Mouse (Mus musculus): Measurements from ENCODE around the gene Magi1. TPM values are rescaled to one million over a fixed set of nuclear protein-coding genes. Genes with fewer than 3 reads are reported as not detected.

Gene Magi1
- polyA plus RNA-seq, 1 experiment: 3.4 TPM

- TF ChIP-seq MYOD1 (IDR thresholded peaks at IDR 0.05; ENCODE audit: control insufficient read depth in 1 of 3, insufficient read length in 2 of 3, low read depth in 2 of 3) (no peak), MYOG (IDR thresholded peaks at IDR 0.05; ENCODE audit: control insufficient read depth in 1 of 3, insufficient read depth in 1 of 3, insufficient read length in 2 of 3, low read depth in 2 of 3) (no peak), USF1 (IDR thresholded peaks at IDR 0.05; ENCODE audit: low read depth) (no peak), REST (IDR thresholded peaks at IDR 0.05; ENCODE audit: insufficient read depth, insufficient read length) (no peak), TCF12 (IDR thresholded peaks at IDR 0.05; ENCODE audit: insufficient read depth, poor library complexity, severe bottlenecking) (no peak), POLR2AphosphoS2 (IDR thresholded peaks at IDR 0.05; ENCODE audit: insufficient read length, low read depth) (no peak), CEBPB (IDR thresholded peaks at IDR 0.05; ENCODE audit: insufficient read depth, poor library complexity, severe bottlenecking) (no peak), MAX (IDR thresholded peaks at IDR 0.05; ENCODE audit: low read depth) (no peak), TCF3 (IDR thresholded peaks at IDR 0.05; ENCODE audit: insufficient read length, low read depth) (no peak)
- Histone ChIP-seq H3K36me3 (ENCODE audit: control insufficient read depth, insufficient read depth) (no peaks in the 10 kb centered on the region), H3K4me3 (no peak overlapping the region), H3K27me3 (ENCODE audit: control insufficient read depth, insufficient read depth, insufficient read length) (no peaks in the 10 kb centered on the region), H3K79me2 (ENCODE audit: control insufficient read depth, insufficient read depth) (no peaks in the 10 kb centered on the region), H3ac (ENCODE audit: control insufficient read depth, insufficient read length) (no peak overlapping the region), H3K4me2 (ENCODE audit: low read depth) (no peak overlapping the region)
These were observed 262.3 kb downstream of the Magi1 start for GRCm38 (mm10) chr6:94021239-94021962.

- H3K36me3 ChIP-seq (ENCODE audit: control insufficient read depth, insufficient read depth): no peaks in the 10 kb centered on the region
- H3ac ChIP-seq (ENCODE audit: control insufficient read depth, insufficient read length): no peak overlapping the region
- no peaks in the 10 kb centered on the region for H3K27me3 ChIP-seq (ENCODE audit: control insufficient read depth, insufficient read depth, insufficient read length)
- TF ChIP-seq USF1 (IDR thresholded peaks at IDR 0.05; ENCODE audit: low read depth) (no peak), TCF3 (IDR thresholded peaks at IDR 0.05; ENCODE audit: insufficient read length, low read depth) (no peak), REST (IDR thresholded peaks at IDR 0.05; ENCODE audit: insufficient read depth, insufficient read length) (no peak), MYOD1 (IDR thresholded peaks at IDR 0.05; ENCODE audit: control insufficient read depth in 1 of 3, insufficient read length in 2 of 3, low read depth in 2 of 3) (no peak), TCF12 (IDR thresholded peaks at IDR 0.05; ENCODE audit: insufficient read depth, poor library complexity, severe bottlenecking) (no peak), MYOG (IDR thresholded peaks at IDR 0.05; ENCODE audit: control insufficient read depth in 1 of 3, insufficient read depth in 1 of 3, insufficient read length in 2 of 3, low read depth in 2 of 3) (no peak), E2F4 (IDR thresholded peaks at IDR 0.05; ENCODE audit: insufficient read depth) (no peak), CEBPB (IDR thresholded peaks at IDR 0.05; ENCODE audit: insufficient read depth, poor library complexity, severe bottlenecking) (no peak), POLR2AphosphoS2 (IDR thresholded peaks at IDR 0.05; ENCODE audit: insufficient read length, low read depth) (no peak)
- H3K4me3 ChIP-seq: no peak overlapping the region
- H3K79me2 ChIP-seq (ENCODE audit: control insufficient read depth, insufficient read depth): no peaks in the 10 kb centered on the region
- H3K4me2 ChIP-seq (ENCODE audit: low read depth): no peak overlapping the region
These were observed 263.2 kb downstream of the Magi1 start for GRCm38 (mm10) chr6:94020566-94020965.

GRCm38 (mm10) chr6:94019935-94020334, 263.8 kb downstream of the Magi1 start:
- H3K79me2 ChIP-seq (ENCODE audit: control insufficient read depth, insufficient read depth): no peaks in the 10 kb centered on the region
- no peaks in the 10 kb centered on the region for H3K36me3 ChIP-seq (ENCODE audit: control insufficient read depth, insufficient read depth)
- TF ChIP-seq USF1 (IDR thresholded peaks at IDR 0.05; ENCODE audit: low read depth) (no peak), CEBPB (IDR thresholded peaks at IDR 0.05; ENCODE audit: insufficient read depth, poor library complexity, severe bottlenecking) (no peak), MAX (IDR thresholded peaks at IDR 0.05; ENCODE audit: low read depth) (no peak), POLR2AphosphoS2 (IDR thresholded peaks at IDR 0.05; ENCODE audit: insufficient read length, low read depth) (no peak), REST (IDR thresholded peaks at IDR 0.05; ENCODE audit: insufficient read depth, insufficient read length) (no peak), TCF3 (IDR thresholded peaks at IDR 0.05; ENCODE audit: insufficient read length, low read depth) (no peak), SRF (IDR thresholded peaks at IDR 0.05; ENCODE audit: control insufficient read depth, insufficient read length, low read depth) (no peak), MYOG (IDR thresholded peaks at IDR 0.05; ENCODE audit: control insufficient read depth in 1 of 3, insufficient read depth in 1 of 3, insufficient read length in 2 of 3, low read depth in 2 of 3) (no peak), TCF12 (IDR thresholded peaks at IDR 0.05; ENCODE audit: insufficient read depth, poor library complexity, severe bottlenecking) (no peak), MYOD1 (IDR thresholded peaks at IDR 0.05; ENCODE audit: control insufficient read depth in 1 of 3, insufficient read length in 2 of 3, low read depth in 2 of 3) (no peak)
- no peak overlapping the region for H3K4me3 ChIP-seq
- H3ac ChIP-seq (ENCODE audit: control insufficient read depth, insufficient read length): no peak overlapping the region
- H3K27me3 ChIP-seq (ENCODE audit: control insufficient read depth, insufficient read depth, insufficient read length): no peaks in the 10 kb centered on the region
- H3K4me2 ChIP-seq (ENCODE audit: low read depth): no peak overlapping the region

- TF ChIP-seq MYOD1 (IDR thresholded peaks at IDR 0.05; ENCODE audit: control insufficient read depth in 1 of 3, insufficient read length in 2 of 3, low read depth in 2 of 3) (no peak), MYOG (IDR thresholded peaks at IDR 0.05; ENCODE audit: control insufficient read depth in 1 of 3, insufficient read depth in 1 of 3, insufficient read length in 2 of 3, low read depth in 2 of 3) (no peak), E2F4 (IDR thresholded peaks at IDR 0.05; ENCODE audit: insufficient read depth) (no peak), REST (IDR thresholded peaks at IDR 0.05; ENCODE audit: insufficient read depth, insufficient read length) (no peak), TCF12 (IDR thresholded peaks at IDR 0.05; ENCODE audit: insufficient read depth, poor library complexity, severe bottlenecking) (no peak), SRF (IDR thresholded peaks at IDR 0.05; ENCODE audit: control insufficient read depth, insufficient read length, low read depth) (no peak), MAX (IDR thresholded peaks at IDR 0.05; ENCODE audit: low read depth) (no peak), USF1 (IDR thresholded peaks at IDR 0.05; ENCODE audit: low read depth) (no peak), POLR2AphosphoS2 (IDR thresholded peaks at IDR 0.05; ENCODE audit: insufficient read length, low read depth) (no peak), CEBPB (IDR thresholded peaks at IDR 0.05; ENCODE audit: insufficient read depth, poor library complexity, severe bottlenecking) (no peak), POLR2A (IDR thresholded peaks at IDR 0.05; ENCODE audit: insufficient read length, low read depth) (no peak), TCF3 (IDR thresholded peaks at IDR 0.05; ENCODE audit: insufficient read length, low read depth) (no peak)
- Histone ChIP-seq H3ac (ENCODE audit: control insufficient read depth, insufficient read length) (no peak overlapping the region), H3K36me3 (ENCODE audit: control insufficient read depth, insufficient read depth) (no peaks in the 10 kb centered on the region), H3K27me3 (ENCODE audit: control insufficient read depth, insufficient read depth, insufficient read length) (no peaks in the 10 kb centered on the region), H3K4me3 (no peak overlapping the region), H3K79me2 (ENCODE audit: control insufficient read depth, insufficient read depth) (no peaks in the 10 kb centered on the region), H3K4me2 (ENCODE audit: low read depth) (no peak overlapping the region)
These were observed 270.0 kb downstream of the Magi1 start for GRCm38 (mm10) chr6:94013761-94014160.

Data from myocyte (in vitro differentiated cells).